Mouse (Mus musculus) layer of hippocampus, postnatal 10 days (tissue): ENCODE measurements around the gene Lrrc49. TPM values are rescaled to one million over a fixed set of nuclear protein-coding genes. Genes with fewer than 3 reads are reported as not detected.

ENCODE experiments used
- DNase-seq, 2 experiments: peaks; one replicate each; pipeline ENCODE4 v3.0.0; 2021; ENCODE audit warnings: low spot score in 2 of 2
- total RNA-seq, 2 experiments: library from RNA; stranded (reverse); gene quantifications; 2 replicates each; pipeline ENCODE4 v1.2.3; 2021

Lrrc49 gene
- total RNA-seq, 2 experiments from 2014 or later, result 62.3 to 64.3 TPM

GRCm38 (mm10) chr9:60600273-60600672 lies 87.7 kb downstream of the Lrrc49 start:
- DNase-seq, result no peak

- DNase-seq, result peak; percentile 28 to 47
Observed at GRCm38 (mm10) chr9:60599489-60599888, 88.5 kb downstream of the Lrrc49 start.

GRCm38 (mm10) chr9:60595406-60595805 lies 92.6 kb downstream of the Lrrc49 start:
- DNase-seq, result no peak

- no peak for DNase-seq
Observed at GRCm38 (mm10) chr9:60592974-60593373, 95.0 kb downstream of the Lrrc49 start.

- DNase-seq, result no peak
Observed at GRCm38 (mm10) chr9:60592363-60592762, 95.6 kb downstream of the Lrrc49 start.

GRCm38 (mm10) chr9:60590871-60591624 lies 96.9 kb downstream of the Lrrc49 start:
- DNase-seq, result no peak

- no peak for DNase-seq
Observed at GRCm38 (mm10) chr9:60588914-60589313, 99.0 kb downstream of the Lrrc49 start.

- DNase-seq, result no peak
Observed at GRCm38 (mm10) chr9:60586920-60587319, 101.0 kb downstream of the Lrrc49 start.

- no peak for DNase-seq
Observed at GRCm38 (mm10) chr9:60585206-60585605, 102.8 kb downstream of the Lrrc49 start.

GRCm38 (mm10) chr9:60582553-60582952 lies 105.4 kb downstream of the Lrrc49 start:
- no peak for DNase-seq

- no peak for DNase-seq
Observed at GRCm38 (mm10) chr9:60573011-60573410, 114.9 kb downstream of the Lrrc49 start.

- DNase-seq, result no peak
Observed at GRCm38 (mm10) chr9:60571725-60572124, 116.2 kb downstream of the Lrrc49 start.

- DNase-seq, result no peak
Observed at GRCm38 (mm10) chr9:60571041-60571440, 116.9 kb downstream of the Lrrc49 start.

- no peak for DNase-seq
Observed at GRCm38 (mm10) chr9:60569366-60569765, 118.6 kb downstream of the Lrrc49 start.

GRCm38 (mm10) chr9:60563809-60564208 lies 124.1 kb downstream of the Lrrc49 start:
- DNase-seq, result no peak

GRCm38 (mm10) chr9:60562443-60563371 lies 125.3 kb downstream of the Lrrc49 start:
- DNase-seq, result no peak

- peak; percentile 16 to 33 for DNase-seq
Observed at GRCm38 (mm10) chr9:60561641-60562289, 126.2 kb downstream of the Lrrc49 start.

- DNase-seq, result no peak
Observed at GRCm38 (mm10) chr9:60558507-60558906, 129.5 kb downstream of the Lrrc49 start.

GRCm38 (mm10) chr9:60551238-60551637 lies 136.7 kb downstream of the Lrrc49 start:
- DNase-seq, result no peak

GRCm38 (mm10) chr9:60548182-60548581 lies 139.8 kb downstream of the Lrrc49 start:
- DNase-seq, result peak; percentile 32 to 52

GRCm38 (mm10) chr9:60546169-60546568 lies 141.8 kb downstream of the Lrrc49 start:
- no peak for DNase-seq
